Mouse (Mus musculus) cerebellum, postnatal 36 days (tissue): ENCODE data around the gene Khdrbs1.
A peak's percentile ranks its signal among the peaks of the same experiment; 100 is the strongest.

Experiments used
- DNase-seq, 2 experiments: peaks; one replicate each; pipeline ENCODE4 v3.0.0; 2021 to 2022; ENCODE audit warnings: mixed read lengths in 2 of 2

Gene Khdrbs1

DNA sequence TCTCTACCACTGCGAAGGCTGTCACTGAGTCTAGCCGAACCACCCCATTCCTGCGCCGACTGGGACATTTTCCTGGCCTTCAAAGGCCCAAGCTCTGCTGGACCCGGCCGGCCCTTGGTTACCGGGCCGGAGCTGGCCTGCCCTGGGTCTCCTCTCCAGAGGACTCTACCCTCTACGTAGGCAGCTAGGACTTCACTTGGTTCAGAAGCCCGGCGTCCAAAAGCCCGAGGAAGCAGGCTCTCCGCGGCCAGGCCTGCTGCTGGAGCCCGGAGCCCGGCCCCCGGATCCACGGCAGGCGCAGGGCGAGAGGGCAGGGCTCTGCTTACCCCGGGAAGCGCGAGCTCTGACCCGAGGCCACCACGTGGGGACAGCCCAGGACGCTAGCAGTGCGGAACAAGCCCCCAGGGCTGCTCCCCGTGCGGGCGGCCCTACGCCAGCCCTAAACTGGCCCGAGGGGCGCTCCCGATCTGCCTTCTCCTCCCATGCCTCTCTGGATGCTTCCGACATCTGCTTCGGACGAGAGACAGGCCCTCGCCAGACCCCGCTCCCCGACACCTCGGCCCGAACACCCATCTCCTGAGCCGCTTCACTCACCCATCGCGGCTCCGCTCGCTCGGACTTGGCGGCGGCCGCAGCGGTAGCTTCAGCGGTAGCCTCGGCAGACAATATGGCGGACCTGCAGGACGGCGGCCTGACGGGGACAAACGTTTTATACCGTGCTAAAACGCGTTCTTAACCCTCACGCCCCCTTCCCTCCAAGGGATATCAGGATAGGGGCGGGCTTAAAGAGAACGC lies 69.8 kb downstream of the Khdrbs1 start, which contains the start of gene Kpna6:
TSS of gene Kpna6 (minus strand) at position 685 of the 795 bp plus-strand sequence.
- DNase-seq, result peak; percentile 95 to 98

DNA sequence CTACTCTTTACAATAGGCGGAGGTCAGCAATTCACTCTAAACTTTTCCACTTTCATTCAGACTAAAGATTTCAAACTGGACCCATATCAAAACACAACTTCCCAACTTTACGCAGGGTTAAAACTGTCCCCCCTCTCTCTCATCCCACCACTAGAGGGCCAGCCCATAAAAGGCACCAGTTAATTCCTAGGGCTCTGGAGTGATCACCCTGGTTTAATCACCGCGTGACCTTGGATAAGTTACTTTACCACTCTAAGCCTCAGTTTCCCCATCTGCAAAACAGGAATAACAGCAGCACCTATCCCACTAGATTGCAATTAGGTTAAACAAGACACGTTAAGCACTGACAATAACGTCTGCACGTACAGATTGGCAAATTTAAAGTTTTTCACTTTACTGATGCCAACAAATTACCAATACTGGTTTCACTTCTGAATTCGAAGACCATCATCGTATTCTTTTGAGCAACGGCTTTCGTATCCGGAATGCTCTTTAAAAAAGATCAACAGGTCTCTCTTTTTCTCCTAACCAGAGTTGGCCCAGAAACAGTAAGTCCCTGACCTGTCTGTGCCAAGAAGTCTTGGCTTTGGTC lies 70.5 kb downstream of the Khdrbs1 start:
- peak; percentile 41 to 45 for DNase-seq

DNA sequence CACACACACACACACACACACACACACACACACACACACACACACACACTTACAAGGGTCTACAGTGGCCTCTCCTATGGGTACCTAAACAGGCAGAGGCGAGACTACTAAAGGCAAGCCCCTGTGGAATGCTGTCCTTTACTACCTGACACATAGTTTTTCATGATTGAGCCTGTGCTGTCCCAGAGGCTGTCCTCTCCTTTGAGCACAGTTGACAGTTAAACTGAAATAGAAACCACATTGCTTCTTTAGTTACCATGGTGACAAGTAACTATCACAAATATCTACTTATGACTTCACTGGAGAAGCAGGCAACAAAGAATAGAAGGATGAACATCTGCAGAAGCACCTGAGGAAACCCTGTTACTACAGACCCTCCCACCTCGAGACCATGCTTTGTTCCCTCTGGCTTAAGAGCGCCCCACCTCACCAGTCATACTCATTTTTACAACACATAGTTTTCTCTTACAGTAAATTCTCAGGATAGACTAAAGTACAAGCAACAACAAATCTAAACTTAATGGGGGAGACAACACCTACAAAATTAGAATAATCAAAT lies 79.8 kb downstream of the Khdrbs1 start:
- DNase-seq, result no peak

DNA sequence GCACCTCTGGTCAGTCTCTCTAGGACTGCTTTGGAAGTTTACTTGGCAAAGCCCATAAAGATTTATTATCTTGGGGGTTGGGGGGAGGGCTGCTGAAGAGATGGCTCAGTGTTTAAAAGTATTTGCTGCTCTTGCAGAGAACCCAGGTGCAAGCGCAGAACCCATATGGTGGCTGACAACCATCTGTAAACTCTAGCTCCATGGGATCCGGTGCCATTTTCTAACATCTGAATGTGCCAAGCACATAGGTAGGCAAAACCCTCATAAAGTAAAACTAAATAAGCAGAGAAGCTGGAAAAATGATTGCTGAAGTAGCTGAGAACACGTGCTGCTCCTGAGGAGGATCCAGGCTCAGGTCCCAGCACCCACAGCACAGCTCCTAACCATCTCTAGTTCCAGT lies 80.5 kb downstream of the Khdrbs1 start:
- no peak for DNase-seq

DNA sequence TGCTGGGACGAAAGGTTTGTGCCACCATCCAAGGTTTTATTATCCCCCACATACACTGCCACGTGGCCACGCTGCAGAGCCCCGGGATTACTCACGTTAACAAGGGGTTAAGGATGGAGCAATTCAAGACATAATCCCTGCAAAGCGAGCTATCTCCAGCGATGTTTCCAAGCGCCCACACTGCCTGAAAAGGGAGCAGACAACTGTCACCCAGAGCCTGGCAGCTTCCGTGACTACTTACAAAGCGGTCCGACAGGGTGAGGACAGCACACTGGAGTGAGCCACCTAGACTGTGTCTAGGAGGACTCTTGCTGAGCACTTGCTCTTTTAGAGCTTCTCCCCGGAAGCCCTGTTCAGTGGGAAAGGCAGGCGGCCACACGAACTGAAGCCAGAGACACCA lies 87.3 kb downstream of the Khdrbs1 start:
- no peak for DNase-seq
